Mouse (Mus musculus): Measurements from ENCODE around the gene Gm7534.

GRCm38 (mm10) chr4:134245148-134245843 is 42.5 kb upstream of the Gm7534 start, which contains the start of gene Zfp593:
- peak; percentile 62 for TF ChIP-seq CTCF (IDR thresholded peaks at IDR 0.05; ENCODE audit: insufficient read depth, low read length)
- TF ChIP-seq POLR2A (IDR thresholded peaks at IDR 0.05; ENCODE audit: borderline replicate concordance, extremely low read depth, low read depth, low read length), result peak; percentile 45; the same call in 1 of the 2 replicates

All from lung, adult 2 months (tissue).